10 mouse cellular contexts compared by ENCODE assay signal in genomic region chr6:147718052-147718712, GRCm38 (mm10).
DNase-seq lines count a peak whose midpoint lies in the region; ATAC-seq and TF ChIP-seq lines count a peak whose summit lies in the region.
"Had no signal": no experiment of that assay in that cellular context is flagged by ENCODE, and none has a peak within 500 bp of the region (broad histone marks: within the 10 kb centered on the region; RNA-seq: fewer than 3 reads in every experiment).

No protein-coding gene starts in this region.

- peaks cover 12% of the 10 kb centered on the region; the same call in 1 of the 2 replicates for H3K4me1 ChIP-seq in kidney, embryonic 16.5 days (ENCODE audit: insufficient read depth, low read length)
- H3K4me1 ChIP-seq in midbrain, embryonic 14.5 days (ENCODE audit: control insufficient read depth, insufficient read depth, low read length): no peaks in the 10 kb centered on the region
- H3K4me1 ChIP-seq: neural tube, embryonic 12.5 days had no signal

- no peak overlapping the region for H3K4me3 ChIP-seq in kidney, embryonic 16.5 days (ENCODE audit: low read length)
- peak overlapping the region; percentile 55 for H3K4me3 ChIP-seq in gastrocnemius, adult 2 months
- no peak overlapping the region for H3K4me3 ChIP-seq in midbrain, embryonic 14.5 days (replicated peaks; ENCODE audit: low read depth, low read length)
- H3K4me3 ChIP-seq: neural tube, embryonic 12.5 days had no signal

- 24% methylated on average over 8 of the region's 8 CpGs for WGBS in kidney, embryonic 16.5 days
- WGBS in midbrain, embryonic 14.5 days: 47% methylated on average over 8 of the region's 8 CpGs

- no peaks in the 10 kb centered on the region for H3K9me3 ChIP-seq in kidney, embryonic 16.5 days (ENCODE audit: low read length)
- no peaks in the 10 kb centered on the region for H3K9me3 ChIP-seq in midbrain, embryonic 14.5 days (ENCODE audit: control insufficient read depth, low read length)
- H3K9me3 ChIP-seq: neural tube, embryonic 12.5 days had no signal

- no peak for DNase-seq in kidney, adult 8-10 months
- DNase-seq in cerebellum, adult 8-10 months: peak; percentile 84
- DNase-seq in gastrocnemius, adult 2 months: peak; percentile 44
- peak; percentile 43 for DNase-seq in layer of hippocampus, adult 11-12 months (ENCODE audit: low spot score)
- peak; percentile 44 for DNase-seq in midbrain, embryonic 14.5 days
- DNase-seq in T-cell, adult 2 months (ENCODE audit: low spot score): no peak

- no peak overlapping the region for H3K4me2 ChIP-seq in kidney, embryonic 16.5 days (replicated peaks; ENCODE audit: low read depth, low read length)
- no peak overlapping the region for H3K4me2 ChIP-seq in midbrain, embryonic 14.5 days (ENCODE audit: low read length)
- H3K4me2 ChIP-seq: neural tube, embryonic 12.5 days had no signal

- no peak for TF ChIP-seq CTCF in gastrocnemius, adult 2 months (IDR thresholded peaks at IDR 0.05)

- intact Hi-C loops in gastrocnemius, adult 2 months (cut with DNase I): no loop called here

- H3K27me3 ChIP-seq in kidney, embryonic 16.5 days (ENCODE audit: insufficient read depth, low read length): no peaks in the 10 kb centered on the region
- H3K27me3 ChIP-seq in midbrain, embryonic 14.5 days (ENCODE audit: control insufficient read depth, insufficient read depth, low read length): no peaks in the 10 kb centered on the region
- H3K27me3 ChIP-seq: neural tube, embryonic 12.5 days; Patski had no signal

- ATAC-seq in kidney, embryonic 16.5 days (ENCODE audit: low FRiP score, low TSS enrichment): no peak
- no peak for ATAC-seq in midbrain, embryonic 14.5 days (ENCODE audit: low FRiP score, low TSS enrichment)
- no peak for ATAC-seq in megakaryocyte, adult 5-6 weeks (ENCODE audit: poor library complexity, severe bottlenecking)
- ATAC-seq: Patski had no signal

- H3K9ac ChIP-seq in kidney, embryonic 16.5 days (replicated peaks; ENCODE audit: low read length): no peak overlapping the region
- no peak overlapping the region for H3K9ac ChIP-seq in midbrain, embryonic 14.5 days (replicated peaks; ENCODE audit: low read length)
- H3K9ac ChIP-seq: neural tube, embryonic 12.5 days had no signal

- peak overlapping the region; percentile 11 for H3K27ac ChIP-seq in kidney, embryonic 16.5 days (ENCODE audit: low read length)
- H3K27ac ChIP-seq in gastrocnemius, adult 2 months: peak overlapping the region; percentile 56
- no peak overlapping the region for H3K27ac ChIP-seq in midbrain, embryonic 14.5 days (replicated peaks; ENCODE audit: low read depth, low read length)
- H3K27ac ChIP-seq: neural tube, embryonic 12.5 days had no signal

- no peaks in the 10 kb centered on the region for H3K36me3 ChIP-seq in kidney, embryonic 16.5 days (ENCODE audit: insufficient read depth, low read length)
- no peaks in the 10 kb centered on the region for H3K36me3 ChIP-seq in midbrain, embryonic 14.5 days (ENCODE audit: control insufficient read depth, insufficient read depth, low read length)
- H3K36me3 ChIP-seq: neural tube, embryonic 12.5 days had no signal

Comparison
In these comparisons a context has a peak if more than half of its experiments do, and no peak if none do; other contexts are left out.
1. DNase-seq: peak in cerebellum, adult 8-10 months (single experiment), gastrocnemius, adult 2 months (single experiment), layer of hippocampus, adult 11-12 months (single experiment) and midbrain, embryonic 14.5 days (single experiment); none in kidney, adult 8-10 months (0 of 2) and T-cell, adult 2 months (single experiment).